Mouse (Mus musculus) intestine, embryonic 16.5 days (tissue): ENCODE results near the gene Sf3b2. TPM values are rescaled to one million over a fixed set of nuclear protein-coding genes. Genes with fewer than 3 reads are reported as not detected.

Experiments
- ATAC-seq: fragments of 200-750 bp; cut with Nextera tagmentation; 2 replicates; pipeline ENCODE4 v1.8.0; 2017; ENCODE audit warnings: moderate TSS enrichment, moderate library complexity
- H3K27ac ChIP-seq: fragments of 300-500 bp; sonication (generic); 2 replicates; pipeline ENCODE4 v1.5.1; 2014; ENCODE audit warnings: mild to moderate bottlenecking, low read length
- H3K27me3 ChIP-seq: fragments of 300-500 bp; sonication (generic); replicated peaks from 2 replicates; pipeline ENCODE4 v1.6.1; 2014; ENCODE audit warnings: low read length, control low read depth, mixed read lengths; ENCODE audit not compliant: control insufficient read depth, insufficient read depth
- H3K36me3 ChIP-seq: fragments of 300-500 bp; sonication (generic); 2 replicates; pipeline ENCODE4 v1.6.1; 2014; ENCODE audit warnings: low read length, control low read depth; ENCODE audit not compliant: control insufficient read depth, insufficient read depth
- H3K4me1 ChIP-seq: fragments of 300-500 bp; sonication (generic); 2 replicates; pipeline ENCODE4 v1.6.1; 2014; ENCODE audit warnings: low read length, control low read depth, mixed read lengths; ENCODE audit not compliant: control insufficient read depth, insufficient read depth
- H3K4me2 ChIP-seq: fragments of 300-500 bp; sonication (generic); 2 replicates; pipeline ENCODE4 v1.6.1; 2014; ENCODE audit warnings: low read depth, low read length, control low read depth
- H3K4me3 ChIP-seq: fragments of 300-500 bp; sonication (generic); 2 replicates; pipeline ENCODE4 v1.5.1; 2014; ENCODE audit warnings: mild to moderate bottlenecking, low read length
- H3K9ac ChIP-seq: fragments of 300-500 bp; sonication (generic); 2 replicates; pipeline ENCODE4 v1.6.1; 2014; ENCODE audit warnings: low read depth, low read length
- H3K9me3 ChIP-seq: fragments of 300-500 bp; sonication (generic); 2 replicates; pipeline ENCODE4 v1.6.1; 2016; ENCODE audit warnings: low read length, control low read depth; ENCODE audit not compliant: control insufficient read depth
- WGBS: fragments of 180-500 bp; shearing (Covaris S2); extraction: QIAGEN DNeasy Blood & Tissue Kit; methylation state at CpG from one replicate; pipeline ENCODE4 v1.1.7; 2014; 5-methylcytosine and 5-hydroxymethylcytosine counted together
- polyA plus RNA-seq: library from polyadenylated mRNA; unstranded; fragments of >200 nt; fragmentation: Nextera tagmentation; extraction: Ambion mirVana; gene quantifications from 2 replicates; pipeline ENCODE4 v1.2.1, GENCODE M21; 2015

Gene Sf3b2
- 265 and 280 TPM in 2 replicates for polyA plus RNA-seq

DNA sequence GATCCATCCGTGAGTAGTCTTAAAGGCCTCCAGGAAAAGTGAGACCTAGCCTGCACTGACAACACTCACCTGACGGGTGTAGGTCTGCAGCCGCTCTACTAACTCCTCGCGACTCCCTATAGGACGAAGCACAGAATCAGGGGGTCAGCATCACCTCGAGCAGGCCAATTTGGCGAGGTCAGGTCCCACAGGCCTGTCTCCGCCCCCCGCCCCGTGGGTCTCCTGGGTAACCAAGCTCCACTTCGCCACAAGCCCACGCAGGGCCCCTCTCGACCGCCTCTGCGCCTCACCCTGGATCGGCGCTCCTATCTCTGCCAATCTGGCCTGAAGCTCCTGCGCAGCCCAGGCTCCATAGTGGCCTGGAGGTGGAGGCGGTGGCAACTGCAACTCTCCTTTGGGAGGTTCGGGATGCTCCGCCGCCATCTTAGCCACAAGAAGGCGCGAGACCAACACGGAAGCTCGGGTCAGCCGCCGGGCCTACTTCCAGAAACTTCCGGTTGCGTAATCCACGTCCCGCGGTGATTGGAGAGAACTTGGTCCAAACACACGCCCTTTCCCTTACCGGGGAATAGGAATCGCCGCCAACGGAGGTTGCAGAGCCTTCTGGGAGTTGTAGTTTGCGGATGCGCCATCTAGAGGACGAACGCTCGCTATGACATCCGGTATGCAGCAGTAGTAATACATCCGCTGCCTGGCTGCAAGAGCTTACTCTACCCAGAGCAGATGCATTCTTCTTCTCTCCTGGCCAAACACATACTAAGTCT is at the start of gene Sf3b2:
Gene Sf3b2 (minus strand): TSS at position 484 of the 764 bp plus-strand sequence.
- Histone ChIP-seq H3K4me1 (peaks cover 9% of the 10 kb centered on the region), H3K27ac (peak within 1 kb of the TSS; percentile 87), H3K4me3 (peak within 1 kb of the TSS; percentile 72), H3K36me3 (peaks cover 15% of the 10 kb centered on the region), H3K9me3 (no peaks in the 10 kb centered on the region), H3K9ac (peak within 1 kb of the TSS; percentile 83), H3K4me2 (peak within 1 kb of the TSS; percentile 85), H3K27me3 (no peaks in the 10 kb centered on the region)
- 0% methylated on average over 46 of the region's 46 CpGs for WGBS
- peak; percentile 98 for ATAC-seq

DNA sequence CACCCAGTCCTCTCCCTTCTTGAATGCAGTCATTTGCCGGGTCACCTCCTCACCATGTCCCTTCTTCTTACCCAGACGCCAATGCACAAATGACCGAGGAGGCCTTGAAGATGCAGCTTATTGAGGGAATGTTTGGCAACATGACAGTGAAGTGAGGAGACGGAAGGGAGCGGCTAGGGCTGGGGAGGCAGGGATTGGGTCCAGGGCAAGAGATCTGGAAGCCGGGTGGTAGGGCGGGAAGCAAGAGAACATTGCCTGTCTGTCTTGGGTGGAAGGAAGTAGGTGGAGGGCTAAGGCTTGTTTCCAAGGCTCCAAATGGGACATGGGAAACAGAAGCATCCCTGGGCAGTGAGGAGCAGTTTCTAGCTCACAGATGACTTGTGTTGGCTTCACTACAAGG is 46.1 kb upstream of the Sf3b2 start:
- H3K9me3 ChIP-seq = no peaks in the 10 kb centered on the region
- no peak overlapping the region for H3K27ac ChIP-seq
- H3K36me3 ChIP-seq = no peaks in the 10 kb centered on the region
- H3K27me3 ChIP-seq = no peaks in the 10 kb centered on the region
- no peak overlapping the region for H3K9ac ChIP-seq
- ATAC-seq = no peak
- H3K4me3 ChIP-seq = no peak overlapping the region
- WGBS = 93% methylated on average over 7 of the region's 7 CpGs
- no peaks in the 10 kb centered on the region for H3K4me1 ChIP-seq
- no peak overlapping the region for H3K4me2 ChIP-seq

DNA sequence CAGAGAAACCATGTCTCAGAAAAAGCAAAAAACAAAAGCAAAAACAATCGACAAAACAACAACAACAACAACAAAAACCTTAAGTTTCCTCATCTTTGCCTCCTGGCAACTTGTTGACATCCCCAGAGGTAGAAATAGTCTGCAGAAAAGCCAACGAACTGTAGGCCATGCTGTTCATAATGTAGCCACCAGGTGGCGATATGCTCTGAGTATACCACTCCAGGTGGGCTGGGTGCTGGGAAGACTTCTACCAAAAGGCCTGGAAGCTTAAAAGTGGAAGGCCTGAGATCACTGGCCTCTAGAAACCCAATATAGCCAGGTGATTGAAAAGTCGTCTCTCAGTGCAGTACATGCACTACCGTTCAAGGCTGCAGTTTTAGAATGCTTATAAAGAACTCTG is 42.7 kb upstream of the Sf3b2 start:
- WGBS = 17% methylated on average over 5 of the region's 5 CpGs
- no peak overlapping the region for H3K9ac ChIP-seq
- H3K4me1 ChIP-seq = no peaks in the 10 kb centered on the region
- ATAC-seq = 0 out of 2 replicates have a peak, but pooled peaks have one; percentile 28
- no peaks in the 10 kb centered on the region for H3K27me3 ChIP-seq
- no peak overlapping the region for H3K27ac ChIP-seq
- H3K9me3 ChIP-seq = no peaks in the 10 kb centered on the region
- H3K36me3 ChIP-seq = no peaks in the 10 kb centered on the region
- no peak overlapping the region for H3K4me2 ChIP-seq
- H3K4me3 ChIP-seq = no peak overlapping the region

DNA sequence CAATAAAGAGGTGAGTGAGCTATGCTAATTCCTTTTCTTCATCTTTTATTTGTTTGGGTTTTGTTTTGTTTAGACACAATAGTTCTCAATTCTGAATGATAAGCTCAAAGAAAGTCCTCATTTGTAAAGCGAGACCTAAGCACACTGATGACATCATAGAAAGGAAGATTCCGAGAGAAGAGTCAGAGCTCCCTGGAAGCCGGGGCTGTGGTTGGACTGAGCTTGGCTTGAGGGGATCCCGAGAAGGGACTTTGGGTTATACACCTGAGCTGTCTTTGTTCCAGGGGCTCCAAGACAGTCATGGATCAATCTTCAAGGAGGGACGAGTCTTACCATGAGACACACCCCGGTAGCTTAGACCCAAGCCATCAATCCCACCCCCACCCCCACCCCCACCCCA is 40.2 kb upstream of the Sf3b2 start, which contains the start of gene Catsper1:
Gene Catsper1 (plus strand): TSS at position 301 of the 400 bp plus-strand sequence.
- Histone ChIP-seq H3K4me3 (no peak within 1 kb of the TSS), H3K4me1 (no peaks in the 10 kb centered on the region), H3K4me2 (no peak within 1 kb of the TSS), H3K27ac (no peak within 1 kb of the TSS), H3K36me3 (no peaks in the 10 kb centered on the region), H3K9ac (no peak within 1 kb of the TSS), H3K27me3 (no peaks in the 10 kb centered on the region), H3K9me3 (no peaks in the 10 kb centered on the region)
- no peak for ATAC-seq
- 85% methylated on average over 6 of the region's 6 CpGs for WGBS

- no peaks in the 10 kb centered on the region for H3K4me1 ChIP-seq
- no peaks in the 10 kb centered on the region for H3K9me3 ChIP-seq
- H3K36me3 ChIP-seq = no peaks in the 10 kb centered on the region
- WGBS = 68% methylated on average over 5 of the region's 5 CpGs
- no peak overlapping the region for H3K4me3 ChIP-seq
- H3K27me3 ChIP-seq = no peaks in the 10 kb centered on the region
- ATAC-seq = no peak
- no peak overlapping the region for H3K4me2 ChIP-seq
- no peak overlapping the region for H3K9ac ChIP-seq
- H3K27ac ChIP-seq = no peak overlapping the region
Observed at GRCm38 (mm10) chr19:5334741-5335140, 39.5 kb upstream of the Sf3b2 start.

- no peaks in the 10 kb centered on the region for H3K27me3 ChIP-seq
- H3K27ac ChIP-seq = no peak overlapping the region
- H3K4me2 ChIP-seq = no peak overlapping the region
- H3K9ac ChIP-seq = no peak overlapping the region
- ATAC-seq = peak; percentile 42; the same call in 1 of the 2 replicates
- WGBS = 54% methylated on average over 19 of the region's 19 CpGs
- H3K4me3 ChIP-seq = no peak overlapping the region
- no peaks in the 10 kb centered on the region for H3K9me3 ChIP-seq
- no peaks in the 10 kb centered on the region for H3K36me3 ChIP-seq
- no peaks in the 10 kb centered on the region for H3K4me1 ChIP-seq
Observed at GRCm38 (mm10) chr19:5327970-5328369, 32.7 kb upstream of the Sf3b2 start.

DNA sequence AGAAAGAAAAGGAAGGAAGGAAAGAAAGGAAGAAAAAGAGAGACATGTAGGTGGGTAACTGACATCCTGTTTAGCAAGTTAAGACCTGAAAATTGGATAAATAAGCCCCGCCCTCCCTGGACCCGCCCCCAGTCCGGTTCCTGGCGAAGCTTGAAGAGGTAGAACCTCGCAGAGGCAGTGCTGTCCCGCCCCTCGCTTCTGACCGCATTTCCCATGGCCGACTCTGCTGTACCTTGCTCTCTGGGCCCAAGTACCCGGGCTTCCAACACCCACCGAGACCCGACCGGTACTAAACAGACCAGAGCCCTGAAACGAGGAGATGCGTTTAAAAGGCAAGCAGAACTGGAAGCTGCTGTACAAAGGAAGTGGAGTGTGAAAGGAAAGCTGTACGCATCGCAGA is 28.5 kb upstream of the Sf3b2 start:
- WGBS = 52% methylated on average over 17 of the region's 17 CpGs
- ATAC-seq = no peak
- no peaks in the 10 kb centered on the region for H3K27me3 ChIP-seq
- H3K9me3 ChIP-seq = no peaks in the 10 kb centered on the region
- no peak overlapping the region for H3K4me3 ChIP-seq
- no peak overlapping the region for H3K9ac ChIP-seq
- no peaks in the 10 kb centered on the region for H3K4me1 ChIP-seq
- no peak overlapping the region for H3K4me2 ChIP-seq
- no peak overlapping the region for H3K27ac ChIP-seq
- H3K36me3 ChIP-seq = no peaks in the 10 kb centered on the region

DNA sequence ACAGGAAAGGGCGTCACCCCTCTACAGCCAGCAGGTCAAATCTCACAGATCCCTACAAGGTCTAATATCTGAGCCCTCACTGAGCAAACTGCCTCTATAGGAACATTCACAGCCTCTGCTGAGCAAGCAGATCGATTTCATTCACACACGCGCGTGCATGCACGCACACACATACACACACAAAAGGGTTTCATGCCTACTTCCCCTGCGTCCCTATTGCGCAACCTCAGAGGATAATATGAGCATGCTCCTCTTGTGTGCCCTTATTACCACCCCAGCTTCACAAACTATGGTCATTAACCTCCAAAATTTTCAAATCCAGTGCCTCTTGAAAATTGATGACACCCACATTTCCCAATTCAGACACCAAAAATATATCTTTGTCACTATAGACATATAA is 17.9 kb upstream of the Sf3b2 start:
- 91% methylated on average over 8 of the region's 8 CpGs for WGBS
- Histone ChIP-seq H3K4me3 (no peak overlapping the region), H3K27ac (no peak overlapping the region), H3K27me3 (no peaks in the 10 kb centered on the region), H3K4me1 (no peaks in the 10 kb centered on the region), H3K36me3 (no peaks in the 10 kb centered on the region), H3K4me2 (no peak overlapping the region), H3K9me3 (no peaks in the 10 kb centered on the region), H3K9ac (no peak overlapping the region)
- no peak for ATAC-seq

GRCm38 (mm10) chr19:5309025-5309424 is 13.8 kb upstream of the Sf3b2 start:
- H3K9ac ChIP-seq = no peak overlapping the region
- no peak overlapping the region for H3K4me2 ChIP-seq
- ATAC-seq = no peak
- 84% methylated on average over 7 of the region's 7 CpGs for WGBS
- no peak overlapping the region for H3K4me3 ChIP-seq
- H3K36me3 ChIP-seq = no peaks in the 10 kb centered on the region
- H3K27ac ChIP-seq = no peak overlapping the region
- H3K27me3 ChIP-seq = peaks cover 5% of the 10 kb centered on the region; the same call in 1 of the 2 replicates
- H3K4me1 ChIP-seq = peaks cover 6% of the 10 kb centered on the region; the same call in 1 of the 2 replicates
- no peaks in the 10 kb centered on the region; the same call in 1 of the 2 replicates for H3K9me3 ChIP-seq
